Mouse (Mus musculus) heart, postnatal 0 days (tissue): ENCODE results near the gene Fbxo47.

ENCODE experiments used
- CTCF ChIP-seq: IDR thresholded peaks from 2 replicates; pipeline ENCODE4 v1.5.1; 2016; ENCODE audit warnings: antibody characterized with exemption, control low read depth, low read depth
- EP300 ChIP-seq: IDR thresholded peaks from 2 replicates; pipeline ENCODE4 v1.6.1; 2016; ENCODE audit warnings: antibody characterized with exemption, low read depth

- TF ChIP-seq EP300 = no peak
- TF ChIP-seq CTCF = no peak
Measured at GRCm38 (mm10) chr11:97923639-97924038, 39.7 kb upstream of the Fbxo47 start.
